Mouse (Mus musculus) heart, embryonic 15.5 days (tissue): ENCODE measurements around the gene C1qtnf12. TPM values are rescaled to one million over a fixed set of nuclear protein-coding genes. Genes with fewer than 3 reads are reported as not detected.

Source experiments
- ATAC-seq: fragments of 200-750 bp; cut with Nextera tagmentation; replicated peaks from 2 replicates; pipeline ENCODE4 v1.8.0; 2017; ENCODE audit warnings: low read depth, moderate TSS enrichment; ENCODE audit not compliant: insufficient number of reproducible peaks, insufficient read depth, low FRiP score
- H3K27ac ChIP-seq: fragments of 300-500 bp; sonication (generic); 2 replicates; pipeline ENCODE4 v1.5.1; 2015; ENCODE audit warnings: mild to moderate bottlenecking, inconsistent platforms
- H3K27me3 ChIP-seq: fragments of 300-500 bp; sonication (generic); 2 replicates; pipeline ENCODE4 v1.6.1; 2015; ENCODE audit warnings: inconsistent platforms
- H3K36me3 ChIP-seq: fragments of 300-500 bp; sonication (generic); 2 replicates; pipeline ENCODE4 v1.6.1; 2015; ENCODE audit warnings: mild to moderate bottlenecking, inconsistent platforms
- H3K4me1 ChIP-seq: fragments of 300-500 bp; sonication (generic); replicated peaks from 2 replicates; pipeline ENCODE4 v1.6.1; 2015; ENCODE audit warnings: inconsistent platforms
- H3K4me2 ChIP-seq: fragments of 300-500 bp; sonication (generic); 2 replicates; pipeline ENCODE4 v1.6.1; 2015; ENCODE audit warnings: inconsistent platforms, mild to moderate bottlenecking, moderate library complexity
- H3K4me3 ChIP-seq: fragments of 300-500 bp; sonication (generic); 2 replicates; pipeline ENCODE4 v1.5.1; 2015; ENCODE audit warnings: mild to moderate bottlenecking, inconsistent platforms
- H3K9ac ChIP-seq: fragments of 300-500 bp; sonication (generic); 2 replicates; pipeline ENCODE4 v1.6.1; 2015; ENCODE audit warnings: mild to moderate bottlenecking, inconsistent platforms
- H3K9me3 ChIP-seq: fragments of 300-500 bp; sonication (generic); replicated peaks from 2 replicates; pipeline ENCODE4 v1.6.1; 2016; ENCODE audit warnings: inconsistent platforms
- WGBS: fragments of 180-500 bp; shearing (Covaris S2); methylation state at CpG from one replicate; pipeline ENCODE4 v1.1.7; 2015; ENCODE audit warnings: mixed read lengths; 5-methylcytosine and 5-hydroxymethylcytosine counted together
- polyA plus RNA-seq: library from polyadenylated mRNA; unstranded; fragments of >200 nt; fragmentation: Nextera tagmentation; extraction: Ambion mirVana; gene quantifications from 2 replicates; pipeline ENCODE4 v1.2.1, GENCODE M21; 2015

C1qtnf12 gene
- polyA plus RNA-seq: 24.9 and 31.3 TPM in 2 replicates

- no peaks in the 10 kb centered on the region for H3K9me3 ChIP-seq
- ATAC-seq: peak; percentile 82
- H3K9ac ChIP-seq: peak within 1 kb of the TSS; percentile 81
- H3K4me3 ChIP-seq: peak within 1 kb of the TSS; percentile 66
- H3K4me1 ChIP-seq: peaks cover 19% of the 10 kb centered on the region
- peak within 1 kb of the TSS; percentile 67 for H3K27ac ChIP-seq
- H3K4me2 ChIP-seq: peak within 1 kb of the TSS; percentile 99
- WGBS: 1% methylated on average over 38 of the region's 42 CpGs
- no peaks in the 10 kb centered on the region for H3K27me3 ChIP-seq
- peaks cover 27% of the 10 kb centered on the region; the same call in 1 of the 2 replicates for H3K36me3 ChIP-seq
Observed at GRCm38 (mm10) chr4:155962167-155962971, at the start of gene C1qtnf12. Gene C1qtnf12, plus strand, starts transcription at chr4:155962318.

GRCm38 (mm10) chr4:155932031-155932430, 30.1 kb upstream of the C1qtnf12 start:
- no peak for ATAC-seq
- WGBS: 58% methylated on average over 1 of the region's 1 CpGs
- no peak overlapping the region for H3K27ac ChIP-seq

GRCm38 (mm10) chr4:155943049-155943452, 19.1 kb upstream of the C1qtnf12 start:
- H3K4me2 ChIP-seq: peak overlapping the region; percentile 97
- peak overlapping the region; percentile 75 for H3K9ac ChIP-seq
- peak overlapping the region; percentile 84 for H3K27ac ChIP-seq
- peaks cover 9% of the 10 kb centered on the region; the same call in 1 of the 2 replicates for H3K36me3 ChIP-seq
- WGBS: under 1% methylated on average over 17 of the region's 17 CpGs
- peaks cover 21% of the 10 kb centered on the region for H3K4me1 ChIP-seq
- no peaks in the 10 kb centered on the region for H3K9me3 ChIP-seq
- peak; percentile 4; the same call in 1 of the 2 replicates for ATAC-seq
- H3K27me3 ChIP-seq: no peaks in the 10 kb centered on the region
- H3K4me3 ChIP-seq: peak overlapping the region; percentile 97

More at GRCm38 (mm10) chr4:155932031-155932430, 30.1 kb upstream of the C1qtnf12 start:
- H3K4me1 ChIP-seq: no peaks in the 10 kb centered on the region
- no peaks in the 10 kb centered on the region for H3K9me3 ChIP-seq
- H3K9ac ChIP-seq: no peak overlapping the region
- H3K27me3 ChIP-seq: peaks cover 4% of the 10 kb centered on the region
- no peaks in the 10 kb centered on the region for H3K36me3 ChIP-seq
- no peak overlapping the region for H3K4me2 ChIP-seq
- no peak overlapping the region for H3K4me3 ChIP-seq

GRCm38 (mm10) chr4:155943534-155944249, 18.4 kb upstream of the C1qtnf12 start, which contains the start of gene Ube2j2:
Gene Ube2j2, plus strand, starts transcription at chr4:155943831.
- ATAC-seq: peak; percentile 96
- Histone ChIP-seq H3K4me3 (peak within 1 kb of the TSS; percentile 97), H3K27me3 (no peaks in the 10 kb centered on the region), H3K27ac (peak within 1 kb of the TSS; percentile 84), H3K9me3 (no peaks in the 10 kb centered on the region), H3K9ac (peak within 1 kb of the TSS; percentile 95), H3K36me3 (peaks cover 15% of the 10 kb centered on the region), H3K4me2 (peak within 1 kb of the TSS; percentile 97), H3K4me1 (peaks cover 21% of the 10 kb centered on the region)
- WGBS: under 1% methylated on average over 85 of the region's 85 CpGs

GRCm38 (mm10) chr4:155944271-155944670, 17.8 kb upstream of the C1qtnf12 start:
- H3K9me3 ChIP-seq: no peaks in the 10 kb centered on the region
- under 1% methylated on average over 17 of the region's 17 CpGs for WGBS
- H3K36me3 ChIP-seq: peaks cover 21% of the 10 kb centered on the region
- no peak for ATAC-seq
- H3K4me2 ChIP-seq: peak overlapping the region; percentile 97
- peaks cover 21% of the 10 kb centered on the region for H3K4me1 ChIP-seq
- H3K4me3 ChIP-seq: peak overlapping the region; percentile 97
- no peaks in the 10 kb centered on the region for H3K27me3 ChIP-seq
- peak overlapping the region; percentile 95 for H3K9ac ChIP-seq
- H3K27ac ChIP-seq: peak overlapping the region; percentile 71

- peaks cover 49% of the 10 kb centered on the region for H3K36me3 ChIP-seq
- no peak overlapping the region for H3K4me2 ChIP-seq
- peaks cover 21% of the 10 kb centered on the region for H3K4me1 ChIP-seq
- no peak overlapping the region for H3K27ac ChIP-seq
- ATAC-seq: no peak
- H3K4me3 ChIP-seq: no peak overlapping the region
- H3K27me3 ChIP-seq: no peaks in the 10 kb centered on the region
- H3K9ac ChIP-seq: no peak overlapping the region
- no peaks in the 10 kb centered on the region for H3K9me3 ChIP-seq
Observed at GRCm38 (mm10) chr4:155947094-155947493, 15.0 kb upstream of the C1qtnf12 start.

GRCm38 (mm10) chr4:155955491-155955890, 6.6 kb upstream of the C1qtnf12 start:
- Histone ChIP-seq H3K4me2 (no peak overlapping the region), H3K9me3 (no peaks in the 10 kb centered on the region), H3K4me1 (no peaks in the 10 kb centered on the region), H3K9ac (no peak overlapping the region), H3K27me3 (no peaks in the 10 kb centered on the region), H3K36me3 (peaks cover 53% of the 10 kb centered on the region), H3K27ac (no peak overlapping the region), H3K4me3 (no peak overlapping the region)
- WGBS: 92% methylated on average over 6 of the region's 6 CpGs
- no peak for ATAC-seq

GRCm38 (mm10) chr4:155959275-155959674, 2.8 kb upstream of the C1qtnf12 start:
- Histone ChIP-seq H3K9ac (no peak overlapping the region), H3K4me1 (peaks cover 19% of the 10 kb centered on the region), H3K27me3 (no peaks in the 10 kb centered on the region), H3K36me3 (peaks cover 31% of the 10 kb centered on the region; the same call in 1 of the 2 replicates), H3K4me3 (no peak overlapping the region), H3K27ac (no peak overlapping the region), H3K4me2 (no peak overlapping the region), H3K9me3 (no peaks in the 10 kb centered on the region)
- ATAC-seq: no peak
- WGBS: 6% methylated on average over 5 of the region's 5 CpGs

- no peak for ATAC-seq
- peak overlapping the region; percentile 66 for H3K4me3 ChIP-seq
- peaks cover 20% of the 10 kb centered on the region; the same call in 1 of the 2 replicates for H3K36me3 ChIP-seq
- WGBS: 54% methylated on average over 7 of the region's 7 CpGs
- H3K9ac ChIP-seq: peak overlapping the region; percentile 81; the same call in 1 of the 2 replicates
- H3K4me1 ChIP-seq: peaks cover 19% of the 10 kb centered on the region
- H3K27ac ChIP-seq: no peak overlapping the region
- no peaks in the 10 kb centered on the region for H3K9me3 ChIP-seq
- no peaks in the 10 kb centered on the region for H3K27me3 ChIP-seq
- peak overlapping the region; percentile 99 for H3K4me2 ChIP-seq
Observed at GRCm38 (mm10) chr4:155963106-155963505, 988 bp downstream of the C1qtnf12 start.

GRCm38 (mm10) chr4:155964396-155964795, 2.3 kb downstream of the C1qtnf12 start:
- 89% methylated on average over 11 of the region's 11 CpGs for WGBS
- H3K4me2 ChIP-seq: no peak overlapping the region
- H3K36me3 ChIP-seq: peaks cover 16% of the 10 kb centered on the region; the same call in 1 of the 2 replicates
- H3K27ac ChIP-seq: no peak overlapping the region
- no peaks in the 10 kb centered on the region for H3K9me3 ChIP-seq
- no peak overlapping the region for H3K9ac ChIP-seq
- no peak overlapping the region for H3K4me3 ChIP-seq
- no peak for ATAC-seq
- peaks cover 19% of the 10 kb centered on the region for H3K4me1 ChIP-seq
- H3K27me3 ChIP-seq: no peaks in the 10 kb centered on the region

- peaks cover 16% of the 10 kb centered on the region; the same call in 1 of the 2 replicates for H3K36me3 ChIP-seq
- no peaks in the 10 kb centered on the region for H3K27me3 ChIP-seq
- H3K9me3 ChIP-seq: no peaks in the 10 kb centered on the region
- H3K4me1 ChIP-seq: no peaks in the 10 kb centered on the region
- no peak overlapping the region for H3K4me3 ChIP-seq
- 64% methylated on average over 13 of the region's 13 CpGs for whole genome bisulfite sequencing
- ATAC-seq: no peak
- H3K9ac ChIP-seq: no peak overlapping the region
- H3K27ac ChIP-seq: no peak overlapping the region
- no peak overlapping the region for H3K4me2 ChIP-seq
Observed at GRCm38 (mm10) chr4:155969043-155969653, 7.0 kb downstream of the C1qtnf12 start.
